Mouse (Mus musculus) embryonic facial prominence, embryonic 14.5 days (tissue): ENCODE measurements around the gene Adamtsl1. TPM values are rescaled to one million over a fixed set of nuclear protein-coding genes. Genes with fewer than 3 reads are reported as not detected.

ENCODE experiments used
- ATAC-seq: fragments of 200-750 bp; cut with Nextera tagmentation; 2 replicates; pipeline ENCODE4 v1.8.0; 2017; ENCODE audit warnings: low read depth, moderate number of reproducible peaks, moderate TSS enrichment
- DNase-seq: peaks from one replicate; pipeline ENCODE4 v3.0.0-alpha.2; 2015; ENCODE audit warnings: low spot score
- H3K27ac ChIP-seq: fragments of 300-500 bp; sonication (generic); replicated peaks from 2 replicates; pipeline ENCODE4 v1.5.1; 2014; ENCODE audit warnings: low read depth, mild to moderate bottlenecking, low read length, moderate library complexity
- H3K27me3 ChIP-seq: fragments of 300-500 bp; sonication (generic); replicated peaks from 2 replicates; pipeline ENCODE4 v1.6.1; 2014; ENCODE audit warnings: low read length; ENCODE audit not compliant: control insufficient read depth, insufficient read depth
- H3K36me3 ChIP-seq: fragments of 300-500 bp; sonication (generic); 2 replicates; pipeline ENCODE4 v1.6.1; 2014; ENCODE audit warnings: low read length, mixed read lengths; ENCODE audit not compliant: control insufficient read depth, insufficient read depth
- H3K4me1 ChIP-seq: fragments of 300-500 bp; sonication (generic); 2 replicates; pipeline ENCODE4 v1.6.1; 2014; ENCODE audit warnings: antibody characterized with exemption, low read length; ENCODE audit not compliant: control insufficient read depth, insufficient read depth
- H3K4me2 ChIP-seq: fragments of 300-500 bp; sonication (generic); 2 replicates; pipeline ENCODE4 v1.6.1; 2014; ENCODE audit warnings: low read depth, mild to moderate bottlenecking, low read length, moderate library complexity, mixed read lengths
- H3K4me3 ChIP-seq: fragments of 300-500 bp; sonication (generic); 2 replicates; pipeline ENCODE4 v1.5.1; 2014; ENCODE audit warnings: low read depth, mild to moderate bottlenecking, low read length
- H3K9ac ChIP-seq: fragments of 300-500 bp; sonication (generic); 2 replicates; pipeline ENCODE4 v1.6.1; 2014; ENCODE audit warnings: low read depth, mild to moderate bottlenecking, low read length, moderate library complexity, mixed read lengths
- H3K9me3 ChIP-seq: fragments of 300-500 bp; sonication (generic); 2 replicates; pipeline ENCODE4 v1.6.1; 2016; ENCODE audit warnings: low read length; ENCODE audit not compliant: control insufficient read depth
- WGBS: fragments of 180-500 bp; shearing (Covaris S2); extraction: QIAGEN DNeasy Blood & Tissue Kit; methylation state at CpG from one replicate; pipeline ENCODE4 v1.1.7; 2014; 5-methylcytosine and 5-hydroxymethylcytosine counted together
- polyA plus RNA-seq: library from polyadenylated mRNA; unstranded; fragments of >200 nt; fragmentation: Nextera tagmentation; extraction: Ambion mirVana; gene quantifications from 2 replicates; pipeline ENCODE4 v1.2.1, GENCODE M21; 2014

Gene Adamtsl1
- polyA plus RNA-seq, 1 experiment from 2014 or later = 32.2 TPM

GRCm38 (mm10) chr4:85959019-85959418 lies 445.0 kb downstream of the Adamtsl1 start:
- Histone ChIP-seq H3K36me3 (no peaks in the 10 kb centered on the region), H3K9me3 (no peaks in the 10 kb centered on the region), H3K27me3 (no peaks in the 10 kb centered on the region), H3K4me3 (no peak overlapping the region), H3K4me2 (no peak overlapping the region), H3K4me1 (peaks cover 7% of the 10 kb centered on the region; the same call in 1 of the 2 replicates), H3K27ac (no peak overlapping the region), H3K9ac (no peak overlapping the region)
- 77% methylated on average over 2 of the region's 2 CpGs for WGBS
- ATAC-seq = no peak
- DNase-seq = no peak

- Histone ChIP-seq H3K27ac (no peak overlapping the region), H3K9ac (no peak overlapping the region), H3K27me3 (no peaks in the 10 kb centered on the region), H3K4me1 (peaks cover 6% of the 10 kb centered on the region), H3K4me2 (no peak overlapping the region), H3K4me3 (no peak overlapping the region), H3K9me3 (no peaks in the 10 kb centered on the region), H3K36me3 (no peaks in the 10 kb centered on the region)
- peak; percentile 9 for DNase-seq
- no peak for ATAC-seq
- WGBS = 59% methylated on average over 3 of the region's 3 CpGs
These were observed 462.2 kb downstream of the Adamtsl1 start for GRCm38 (mm10) chr4:85976188-85976587.

DNA sequence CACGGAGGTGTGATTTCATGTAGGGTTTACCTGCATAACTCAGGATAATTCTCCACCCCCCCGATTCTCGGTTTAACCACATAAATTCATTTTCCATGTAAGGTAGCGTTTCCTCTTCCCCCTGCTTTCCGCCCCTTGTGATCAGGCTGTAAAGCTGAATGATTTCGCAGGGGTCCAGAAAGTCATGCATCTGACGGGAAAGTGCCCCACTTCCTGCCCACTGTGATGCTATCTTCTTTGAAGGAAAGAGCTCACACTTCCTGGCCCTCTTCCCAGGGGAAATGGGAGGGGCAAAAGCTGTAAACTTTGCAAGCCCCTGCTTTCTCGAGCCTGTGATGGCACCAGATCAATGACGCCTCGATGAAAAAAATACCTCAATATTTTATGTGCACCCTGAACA lies 465.2 kb downstream of the Adamtsl1 start:
- ATAC-seq (no peak), DNase-seq (no peak)
- Histone ChIP-seq H3K9me3 (no peaks in the 10 kb centered on the region), H3K4me3 (no peak overlapping the region), H3K4me2 (no peak overlapping the region), H3K27me3 (no peaks in the 10 kb centered on the region), H3K4me1 (peaks cover 4% of the 10 kb centered on the region; the same call in 1 of the 2 replicates), H3K27ac (no peak overlapping the region), H3K9ac (no peak overlapping the region), H3K36me3 (no peaks in the 10 kb centered on the region)
- 62% methylated on average over 10 of the region's 10 CpGs for WGBS

DNA sequence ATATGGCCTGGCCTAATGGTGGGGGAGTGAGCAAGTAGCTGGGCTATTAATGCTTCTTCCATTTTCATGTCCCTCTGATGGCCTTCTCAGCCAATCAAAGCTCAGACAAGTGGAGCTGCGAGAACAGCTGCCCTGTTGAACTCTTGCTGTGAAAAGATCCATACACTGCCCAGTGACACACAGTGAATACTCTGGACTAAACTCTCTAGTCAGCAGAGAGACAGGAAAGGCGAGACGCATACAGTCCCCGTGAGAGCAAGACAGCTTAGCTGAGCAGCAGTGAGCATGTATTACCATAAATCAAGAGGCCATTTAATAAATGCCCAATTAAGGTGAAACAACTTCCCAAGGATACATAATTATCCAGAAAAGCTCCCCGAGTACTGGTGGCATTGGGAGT lies 492.6 kb downstream of the Adamtsl1 start:
- Histone ChIP-seq H3K9ac (no peak overlapping the region), H3K27me3 (no peaks in the 10 kb centered on the region), H3K4me2 (no peak overlapping the region), H3K4me1 (no peaks in the 10 kb centered on the region), H3K27ac (no peak overlapping the region), H3K4me3 (no peak overlapping the region), H3K36me3 (no peaks in the 10 kb centered on the region), H3K9me3 (no peaks in the 10 kb centered on the region)
- DNase-seq (no peak), ATAC-seq (no peak)
- 46% methylated on average over 5 of the region's 5 CpGs for whole genome bisulfite sequencing

- Histone ChIP-seq H3K27ac (no peak overlapping the region), H3K4me1 (no peaks in the 10 kb centered on the region), H3K9me3 (no peaks in the 10 kb centered on the region), H3K4me2 (no peak overlapping the region), H3K36me3 (no peaks in the 10 kb centered on the region), H3K9ac (no peak overlapping the region), H3K4me3 (no peak overlapping the region), H3K27me3 (no peaks in the 10 kb centered on the region)
- ATAC-seq (no peak), DNase-seq (no peak)
- WGBS = 93% methylated on average over 3 of the region's 3 CpGs
These were observed 499.7 kb downstream of the Adamtsl1 start for GRCm38 (mm10) chr4:86013640-86014039.

- WGBS = 90% methylated on average over 1 of the region's 1 CpGs
- ATAC-seq = no peak
- no peak for DNase-seq
These were observed 505.0 kb downstream of the Adamtsl1 start for GRCm38 (mm10) chr4:86018928-86019327.

GRCm38 (mm10) chr4:86019586-86019985 lies 505.6 kb downstream of the Adamtsl1 start:
- Histone ChIP-seq H3K4me3 (no peak overlapping the region), H3K27ac (no peak overlapping the region), H3K9me3 (no peaks in the 10 kb centered on the region), H3K4me2 (no peak overlapping the region), H3K27me3 (no peaks in the 10 kb centered on the region), H3K4me1 (peaks cover 12% of the 10 kb centered on the region), H3K9ac (no peak overlapping the region), H3K36me3 (no peaks in the 10 kb centered on the region)
- 32% methylated on average over 4 of the region's 4 CpGs for WGBS
- ATAC-seq (peak; percentile 83), DNase-seq (peak; percentile 78)

More at GRCm38 (mm10) chr4:86018928-86019327, 505.0 kb downstream of the Adamtsl1 start:
- Histone ChIP-seq H3K27me3 (no peaks in the 10 kb centered on the region), H3K27ac (no peak overlapping the region), H3K4me2 (no peak overlapping the region), H3K9me3 (no peaks in the 10 kb centered on the region), H3K4me1 (peaks cover 12% of the 10 kb centered on the region), H3K4me3 (no peak overlapping the region), H3K36me3 (no peaks in the 10 kb centered on the region), H3K9ac (no peak overlapping the region)

DNA sequence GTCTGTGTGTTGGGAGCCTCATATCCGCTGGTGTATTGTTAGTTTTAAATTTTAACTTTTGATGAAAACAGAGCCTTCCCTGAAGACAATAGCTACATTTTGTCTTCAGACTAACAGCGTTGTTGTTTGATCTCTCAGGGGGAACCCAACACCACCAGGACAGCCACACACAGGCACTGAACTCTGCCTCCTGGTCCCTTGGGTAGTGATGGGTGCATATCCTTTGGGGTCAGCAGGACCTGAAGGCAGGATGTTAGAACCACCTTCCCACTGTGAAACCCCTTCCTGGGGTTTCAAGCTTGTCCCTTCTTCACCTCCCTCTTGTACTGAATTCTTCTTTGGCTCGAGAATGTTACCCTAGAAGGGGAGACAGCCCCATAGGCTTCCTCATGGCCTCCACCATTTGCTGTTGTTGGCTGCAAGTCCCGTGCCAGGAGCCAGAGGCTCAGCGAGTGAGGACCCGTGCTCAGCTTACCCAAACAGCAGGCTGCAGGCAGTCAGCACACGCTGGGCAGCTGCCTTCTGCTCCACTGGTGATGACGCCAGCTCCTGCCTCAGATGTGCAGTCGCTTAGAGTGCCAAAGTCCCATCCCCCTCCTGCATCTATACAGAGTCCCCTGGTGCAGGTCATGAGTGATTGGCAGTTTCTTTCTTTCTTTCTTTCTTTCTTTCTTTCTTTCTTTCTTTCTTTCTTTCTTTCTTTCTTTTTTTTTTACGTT lies 506.6 kb downstream of the Adamtsl1 start:
- no peak overlapping the region for H3K4me3 ChIP-seq
- no peak overlapping the region for H3K9ac ChIP-seq
- DNase-seq = peak; percentile 85
- no peak overlapping the region for H3K4me2 ChIP-seq
- 52% methylated on average over 10 of the region's 10 CpGs for WGBS
- H3K4me1 ChIP-seq = peaks cover 12% of the 10 kb centered on the region
- peak overlapping the region; percentile 44; the same call in 1 of the 2 replicates for H3K27ac ChIP-seq
- H3K36me3 ChIP-seq = no peaks in the 10 kb centered on the region
- ATAC-seq = peak; percentile 84
- no peaks in the 10 kb centered on the region for H3K27me3 ChIP-seq
- H3K9me3 ChIP-seq = no peaks in the 10 kb centered on the region

DNA sequence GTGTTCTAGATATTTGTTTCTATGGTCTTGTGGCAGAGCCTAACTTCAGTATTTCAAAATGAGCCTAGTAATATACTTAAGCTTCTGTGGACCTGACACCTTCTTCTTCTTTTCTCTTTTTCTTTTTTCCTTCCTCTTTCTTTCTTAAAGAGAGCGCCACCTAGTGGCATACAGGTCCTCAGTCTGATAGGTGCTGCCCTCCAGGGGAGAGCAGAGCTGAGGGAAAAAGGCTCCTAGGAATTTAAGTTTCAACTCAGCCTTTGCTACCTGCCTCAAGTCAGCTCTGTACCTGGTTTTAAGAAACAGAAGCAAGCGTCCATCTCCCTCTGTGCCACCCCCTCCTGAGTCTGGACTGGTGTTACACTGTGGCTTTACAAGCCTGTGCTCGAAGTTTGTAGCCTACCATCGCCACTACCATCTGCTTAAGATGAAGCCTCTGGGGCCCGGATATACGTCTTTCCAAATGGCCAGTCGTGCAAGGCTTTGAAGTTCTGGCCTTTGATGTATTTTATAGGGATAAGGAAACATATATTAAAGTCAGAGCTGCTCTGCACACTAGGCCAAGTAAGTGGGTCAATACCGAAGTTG lies 510.7 kb downstream of the Adamtsl1 start:
- Histone ChIP-seq H3K4me2 (no peak overlapping the region), H3K27ac (no peak overlapping the region), H3K9me3 (no peaks in the 10 kb centered on the region), H3K27me3 (no peaks in the 10 kb centered on the region), H3K9ac (no peak overlapping the region), H3K4me1 (peaks cover 16% of the 10 kb centered on the region), H3K4me3 (no peak overlapping the region), H3K36me3 (no peaks in the 10 kb centered on the region)
- 50% methylated on average over 8 of the region's 8 CpGs for WGBS
- DNase-seq (peak; percentile 84), ATAC-seq (no peak)
